Mouse (Mus musculus) lung, embryonic 16.5 days (tissue): ENCODE results near the gene Nr2f1. TPM values are rescaled to one million over a fixed set of nuclear protein-coding genes. Genes with fewer than 3 reads are reported as not detected.

Experiments
- ATAC-seq: fragments of 200-750 bp; cut with Nextera tagmentation; 2 replicates; pipeline ENCODE4 v1.8.0; 2017; ENCODE audit warnings: low read depth, mild to moderate bottlenecking, moderate library complexity
- H3K27ac ChIP-seq: fragments of 300-500 bp; sonication (generic); 2 replicates; pipeline ENCODE4 v1.5.1; 2014; ENCODE audit warnings: mild to moderate bottlenecking, control low read depth, low read length
- H3K27me3 ChIP-seq: fragments of 300-500 bp; sonication (generic); 2 replicates; pipeline ENCODE4 v1.6.1; 2014; ENCODE audit warnings: low read depth, low read length, mixed read lengths; ENCODE audit not compliant: control insufficient read depth, insufficient read depth
- H3K36me3 ChIP-seq: fragments of 300-500 bp; sonication (generic); 2 replicates; pipeline ENCODE4 v1.6.1; 2014; ENCODE audit warnings: low read length; ENCODE audit not compliant: control insufficient read depth, insufficient read depth
- H3K4me1 ChIP-seq: fragments of 300-500 bp; sonication (generic); replicated peaks from 2 replicates; pipeline ENCODE4 v1.6.1; 2014; ENCODE audit warnings: low read length, mixed read lengths; ENCODE audit not compliant: control insufficient read depth, insufficient read depth
- H3K4me2 ChIP-seq: fragments of 300-500 bp; sonication (generic); 2 replicates; pipeline ENCODE4 v1.6.1; 2014; ENCODE audit warnings: low read depth, low read length, control low read depth
- H3K4me3 ChIP-seq: fragments of 300-500 bp; sonication (generic); 2 replicates; pipeline ENCODE4 v1.5.1; 2014; ENCODE audit warnings: mild to moderate bottlenecking, low read length, control low read depth
- H3K9ac ChIP-seq: fragments of 300-500 bp; sonication (generic); 2 replicates; pipeline ENCODE4 v1.6.1; 2014; ENCODE audit warnings: low read length, control low read depth
- H3K9me3 ChIP-seq: fragments of 300-500 bp; sonication (generic); 2 replicates; pipeline ENCODE4 v1.6.1; 2016; ENCODE audit warnings: low read length; ENCODE audit not compliant: control insufficient read depth
- WGBS: fragments of 180-500 bp; shearing (Covaris S2); extraction: QIAGEN DNeasy Blood & Tissue Kit; methylation state at CpG from one replicate; pipeline ENCODE4 v1.1.7; 2014; 5-methylcytosine and 5-hydroxymethylcytosine counted together
- polyA plus RNA-seq: library from polyadenylated mRNA; unstranded; fragments of >200 nt; fragmentation: Nextera tagmentation; extraction: Ambion mirVana; gene quantifications from 2 replicates; pipeline ENCODE4 v1.2.1, GENCODE M21; 2015

The Nr2f1 gene
- polyA plus RNA-seq, 1 experiment from 2014 or later = 3.7 TPM

DNA sequence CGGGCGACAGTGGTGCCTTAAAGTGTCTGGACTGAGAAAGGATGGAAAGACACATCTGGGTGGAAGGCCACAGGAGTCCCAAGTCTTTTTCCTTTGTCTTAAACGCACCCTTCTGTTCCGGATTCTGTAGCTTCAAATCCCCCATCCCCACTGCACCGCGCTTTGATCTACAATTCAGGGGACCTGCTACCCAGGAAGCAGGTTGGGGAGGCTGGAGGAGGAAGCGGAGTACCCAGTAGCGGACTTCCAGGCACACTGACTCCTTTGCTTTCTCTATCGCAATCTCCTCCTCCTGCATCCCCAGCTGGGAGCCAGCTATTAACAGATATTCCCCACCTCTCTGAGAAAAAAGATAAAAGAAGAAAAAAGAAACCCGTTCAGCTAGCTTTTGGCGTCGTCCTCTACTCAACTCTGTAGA lies 10.1 kb upstream of the Nr2f1 start:
- no peak for ATAC-seq
- Histone ChIP-seq H3K4me2 (peak overlapping the region; percentile 76), H3K27me3 (peaks cover 53% of the 10 kb centered on the region), H3K4me1 (peaks cover 6% of the 10 kb centered on the region), H3K27ac (no peak overlapping the region), H3K9me3 (no peaks in the 10 kb centered on the region), H3K9ac (no peak overlapping the region), H3K4me3 (peak overlapping the region; percentile 42), H3K36me3 (no peaks in the 10 kb centered on the region)
- WGBS = 7% methylated on average over 12 of the region's 12 CpGs

- no peak overlapping the region for H3K4me3 ChIP-seq
- WGBS = 40% methylated on average over 14 of the region's 14 CpGs
- peaks cover 6% of the 10 kb centered on the region for H3K4me1 ChIP-seq
- peaks cover 54% of the 10 kb centered on the region for H3K27me3 ChIP-seq
- H3K9me3 ChIP-seq = no peaks in the 10 kb centered on the region
- no peak for ATAC-seq
- no peak overlapping the region for H3K9ac ChIP-seq
- H3K4me2 ChIP-seq = no peak overlapping the region
- no peaks in the 10 kb centered on the region for H3K36me3 ChIP-seq
- H3K27ac ChIP-seq = no peak overlapping the region
Measured at GRCm38 (mm10) chr13:78208689-78209410, 9.3 kb upstream of the Nr2f1 start.

DNA sequence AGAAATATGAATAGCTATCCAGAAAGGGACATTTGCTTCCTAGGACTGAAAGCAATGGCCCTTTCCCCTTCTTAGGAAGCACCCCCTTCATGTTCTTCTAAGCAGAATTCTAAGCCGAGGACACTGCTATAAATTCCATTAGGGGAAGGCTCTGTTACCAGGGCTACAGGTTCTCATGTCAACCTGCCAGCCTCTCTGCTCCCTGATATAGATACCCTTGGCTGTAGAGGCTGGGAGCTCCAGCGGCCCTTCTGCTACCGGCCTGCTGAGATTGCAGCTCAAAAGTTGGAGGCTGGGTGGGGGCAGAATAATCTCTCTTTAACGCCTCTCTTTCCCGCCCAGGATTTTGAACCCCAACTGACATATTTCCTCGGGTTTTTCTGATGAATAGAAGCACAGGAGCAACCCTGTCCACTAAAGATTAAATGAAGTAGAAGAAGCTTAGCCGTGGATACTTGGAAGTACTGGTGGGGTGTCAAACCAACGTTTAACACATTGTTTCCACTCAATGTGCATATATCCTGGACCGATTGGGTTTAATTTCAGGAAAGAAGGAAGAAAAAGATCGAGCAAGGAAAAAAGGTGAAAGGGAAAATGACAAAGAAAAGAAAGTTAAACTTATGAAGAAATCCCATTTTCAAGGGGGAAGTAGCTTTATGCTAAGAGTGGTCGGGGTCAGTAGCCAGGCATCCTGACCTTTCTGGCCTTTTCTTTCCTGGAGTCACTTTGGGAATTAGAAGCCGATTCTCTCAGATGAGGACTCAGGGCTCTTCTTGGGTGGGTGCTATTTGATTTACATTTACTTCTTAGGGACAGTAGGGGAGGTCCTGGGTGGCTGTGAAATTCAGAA lies 8.5 kb upstream of the Nr2f1 start:
- WGBS = 34% methylated on average over 12 of the region's 12 CpGs
- Histone ChIP-seq H3K27ac (no peak overlapping the region), H3K9me3 (no peaks in the 10 kb centered on the region), H3K36me3 (no peaks in the 10 kb centered on the region), H3K27me3 (peaks cover 53% of the 10 kb centered on the region), H3K9ac (no peak overlapping the region), H3K4me2 (no peak overlapping the region), H3K4me3 (no peak overlapping the region), H3K4me1 (peaks cover 6% of the 10 kb centered on the region)
- ATAC-seq = no peak

- H3K4me2 ChIP-seq = no peak overlapping the region
- no peaks in the 10 kb centered on the region for H3K9me3 ChIP-seq
- WGBS = 55% methylated on average over 7 of the region's 7 CpGs
- H3K9ac ChIP-seq = no peak overlapping the region
- no peaks in the 10 kb centered on the region for H3K36me3 ChIP-seq
- no peak overlapping the region for H3K27ac ChIP-seq
- H3K4me3 ChIP-seq = no peak overlapping the region
- no peak for ATAC-seq
- peaks cover 49% of the 10 kb centered on the region for H3K27me3 ChIP-seq
- peaks cover 6% of the 10 kb centered on the region for H3K4me1 ChIP-seq
Measured at GRCm38 (mm10) chr13:78206891-78207430, 7.4 kb upstream of the Nr2f1 start.

DNA sequence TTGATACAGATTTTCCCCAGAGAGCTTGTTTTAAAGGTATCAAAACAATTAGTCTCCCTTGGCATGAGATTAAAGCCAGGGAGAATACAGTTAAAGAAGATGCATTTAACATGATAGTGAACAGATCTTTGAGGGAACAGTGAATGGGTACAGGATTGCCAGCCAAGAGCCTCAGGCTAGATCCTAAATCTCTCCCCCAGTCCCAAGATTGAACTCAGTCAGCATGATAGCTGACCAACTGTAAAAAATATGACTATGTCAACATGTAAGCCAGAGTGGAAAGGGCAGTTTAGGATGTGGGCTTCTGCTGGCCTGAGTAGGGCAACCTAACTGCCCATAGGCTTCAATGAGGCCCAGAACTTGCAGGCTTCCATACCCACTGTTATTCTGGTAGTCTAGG lies 5.9 kb upstream of the Nr2f1 start:
- ATAC-seq = no peak
- Histone ChIP-seq H3K4me3 (no peak overlapping the region), H3K9me3 (no peaks in the 10 kb centered on the region), H3K4me2 (no peak overlapping the region), H3K27ac (no peak overlapping the region), H3K9ac (no peak overlapping the region), H3K27me3 (peaks cover 42% of the 10 kb centered on the region), H3K4me1 (peaks cover 3% of the 10 kb centered on the region), H3K36me3 (no peaks in the 10 kb centered on the region)

GRCm38 (mm10) chr13:78203348-78204061 lies 3.9 kb upstream of the Nr2f1 start:
- peak; percentile 36 for ATAC-seq
- H3K9me3 ChIP-seq = no peaks in the 10 kb centered on the region
- H3K36me3 ChIP-seq = no peaks in the 10 kb centered on the region
- no peaks in the 10 kb centered on the region; the same call in 1 of the 2 replicates for H3K4me1 ChIP-seq
- H3K4me2 ChIP-seq = peak overlapping the region; percentile 82
- peak overlapping the region; percentile 60 for H3K4me3 ChIP-seq
- peak overlapping the region; percentile 74 for H3K27ac ChIP-seq
- under 1% methylated on average over 34 of the region's 37 CpGs for WGBS
- H3K27me3 ChIP-seq = peaks cover 30% of the 10 kb centered on the region
- H3K9ac ChIP-seq = peak overlapping the region; percentile 60

- peak overlapping the region; percentile 60 for H3K9ac ChIP-seq
- H3K36me3 ChIP-seq = no peaks in the 10 kb centered on the region
- under 1% methylated on average over 46 of the region's 47 CpGs for WGBS
- H3K4me2 ChIP-seq = peak overlapping the region; percentile 82
- peak overlapping the region; percentile 74; the same call in 1 of the 2 replicates for H3K27ac ChIP-seq
- H3K27me3 ChIP-seq = peaks cover 25% of the 10 kb centered on the region
- ATAC-seq = no peak
- peak overlapping the region; percentile 60 for H3K4me3 ChIP-seq
- H3K9me3 ChIP-seq = no peaks in the 10 kb centered on the region
- peaks cover 3% of the 10 kb centered on the region for H3K4me1 ChIP-seq
Measured at GRCm38 (mm10) chr13:78202574-78203347, 3.2 kb upstream of the Nr2f1 start.

DNA sequence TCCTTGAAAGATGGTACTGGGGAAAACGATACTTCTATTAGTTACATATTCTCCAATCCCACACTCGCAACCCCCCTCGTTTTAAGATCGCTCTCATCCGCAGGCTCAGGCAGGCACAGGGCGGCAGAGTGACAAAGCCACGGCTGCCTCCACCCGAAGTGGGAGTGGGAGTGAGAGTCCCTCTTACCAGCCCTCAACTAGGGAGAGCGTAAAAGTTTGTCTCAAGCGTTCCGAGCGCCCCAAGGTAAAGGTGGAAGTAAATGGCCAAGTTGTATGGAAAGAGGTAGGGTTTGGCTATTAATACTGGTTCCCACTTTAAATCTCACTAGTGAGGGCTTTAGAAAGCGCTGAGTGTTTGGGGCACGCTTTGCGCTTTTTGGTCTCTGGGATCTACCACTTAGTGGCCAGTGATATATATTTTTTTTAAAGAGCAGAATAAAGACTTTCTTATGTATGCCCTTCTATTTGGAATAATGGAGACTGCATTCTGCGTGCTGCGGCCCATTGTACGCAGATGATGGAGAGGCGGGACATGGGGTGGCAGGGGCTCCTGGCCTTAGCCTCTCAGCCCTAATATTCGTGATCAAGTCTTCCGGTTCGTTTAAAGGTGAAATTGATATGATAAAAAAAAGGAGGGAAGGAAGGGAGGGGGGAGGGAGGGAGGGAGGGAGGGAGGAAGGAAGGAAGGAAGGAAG lies 2.5 kb upstream of the Nr2f1 start:
- Histone ChIP-seq H3K4me1 (peaks cover 3% of the 10 kb centered on the region), H3K4me2 (peak overlapping the region; percentile 82), H3K36me3 (no peaks in the 10 kb centered on the region), H3K9me3 (no peaks in the 10 kb centered on the region), H3K27ac (peak overlapping the region; percentile 67), H3K9ac (peak overlapping the region; percentile 60), H3K27me3 (peaks cover 28% of the 10 kb centered on the region), H3K4me3 (peak overlapping the region; percentile 60)
- ATAC-seq = no peak
- WGBS = 2% methylated on average over 22 of the region's 22 CpGs
